Mouse (Mus musculus): ENCODE measurements at regions not wholly inside any gene's neighbourhood (a gene's known extent, or its start where the extent isn't known, plus 50 kb on each side); places are given as distances from the start of the nearest gene placed in this dataset.
A peak's percentile ranks its signal among the peaks of the same experiment; 100 is the strongest.

- DNase-seq (ENCODE audit: extremely low read depth, low read depth, low spot score): no peak
- WGBS: 55% methylated on average over 4 of the region's 4 CpGs
- Histone ChIP-seq H3K4me1 (ENCODE audit: control insufficient read depth, insufficient read depth, low read length) (no peaks in the 10 kb centered on the region), H3K4me3 (ENCODE audit: insufficient read depth, low read depth, low read length) (no peak overlapping the region), H3K9ac (ENCODE audit: low read depth, low read length) (no peak overlapping the region), H3K27ac (replicated peaks; ENCODE audit: insufficient read depth, low read depth, low read length) (no peak overlapping the region), H3K79me2 (ENCODE audit: control insufficient read depth, insufficient read depth, low read length) (no peaks in the 10 kb centered on the region), H3K27me3 (ENCODE audit: control insufficient read depth, insufficient read depth, low read length) (no peaks in the 10 kb centered on the region), H3K36me3 (ENCODE audit: control insufficient read depth, insufficient read depth, low read length) (no peaks in the 10 kb centered on the region)
- TF ChIP-seq POLR2A (IDR thresholded peaks at IDR 0.05; ENCODE audit: extremely low read depth, insufficient read depth, low read length) (no peak), CTCF (IDR thresholded peaks at IDR 0.05; ENCODE audit: low read depth, low read length) (no peak)
These were observed 62.9 kb upstream of the Bet1 start for GRCm38 (mm10) chr6:4149663-4150062.

DNA sequence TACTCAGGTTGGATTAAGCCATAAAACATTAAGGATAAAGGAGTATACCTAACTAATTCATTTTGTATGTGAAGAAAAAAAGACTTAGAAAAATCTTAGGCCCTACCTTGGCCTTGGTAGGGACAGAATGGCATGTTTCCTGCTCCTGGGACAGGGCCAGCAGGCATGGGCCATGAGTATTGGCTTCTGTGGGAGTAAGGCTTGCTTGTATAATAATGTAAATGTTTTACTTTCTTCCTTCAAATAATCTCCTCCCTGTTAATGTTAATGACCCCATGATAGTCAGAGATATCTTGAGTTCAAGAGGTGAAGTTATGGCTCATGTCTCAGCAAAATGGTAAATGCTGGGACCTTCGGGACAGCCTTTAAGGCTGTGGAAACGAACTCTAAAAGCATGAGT, 71.5 kb upstream of the Bet1 start:
- WGBS: 77% methylated on average over 2 of the region's 2 CpGs

GRCm38 (mm10) chr6:4163733-4164132, 77.0 kb upstream of the Bet1 start:
- Histone ChIP-seq H3K27me3 (ENCODE audit: control insufficient read depth, insufficient read depth, low read length) (no peaks in the 10 kb centered on the region), H3K4me1 (ENCODE audit: control insufficient read depth, insufficient read depth, low read length) (no peaks in the 10 kb centered on the region), H3K79me2 (ENCODE audit: control insufficient read depth, insufficient read depth, low read length) (no peaks in the 10 kb centered on the region), H3K36me3 (ENCODE audit: control insufficient read depth, insufficient read depth, low read length) (no peaks in the 10 kb centered on the region), H3K4me3 (ENCODE audit: insufficient read depth, low read depth, low read length) (no peak overlapping the region), H3K9ac (ENCODE audit: low read depth, low read length) (no peak overlapping the region), H3K27ac (replicated peaks; ENCODE audit: insufficient read depth, low read depth, low read length) (no peak overlapping the region)
- WGBS: 54% methylated on average over 1 of the region's 1 CpGs
- no peak for DNase-seq (ENCODE audit: extremely low read depth, low read depth, low spot score)
- no peak for TF ChIP-seq POLR2A (IDR thresholded peaks at IDR 0.05; ENCODE audit: extremely low read depth, insufficient read depth, low read length)

More for the DNA sequence above, 71.5 kb upstream of the Bet1 start:
- TF ChIP-seq CTCF (IDR thresholded peaks at IDR 0.05; ENCODE audit: low read depth, low read length) (no peak), POLR2A (IDR thresholded peaks at IDR 0.05; ENCODE audit: extremely low read depth, insufficient read depth, low read length) (no peak)
- no peaks in the 10 kb centered on the region for H3K4me1 ChIP-seq (ENCODE audit: control insufficient read depth, insufficient read depth, low read length)
- H3K36me3 ChIP-seq (ENCODE audit: control insufficient read depth, insufficient read depth, low read length): no peaks in the 10 kb centered on the region
- no peak overlapping the region for H3K27ac ChIP-seq (replicated peaks; ENCODE audit: insufficient read depth, low read depth, low read length)
- no peak overlapping the region for H3K9ac ChIP-seq (ENCODE audit: low read depth, low read length)
- no peak overlapping the region for H3K4me3 ChIP-seq (ENCODE audit: insufficient read depth, low read depth, low read length)
- no peaks in the 10 kb centered on the region for H3K79me2 ChIP-seq (ENCODE audit: control insufficient read depth, insufficient read depth, low read length)
- no peaks in the 10 kb centered on the region; the same call in 1 of the 2 replicates for H3K27me3 ChIP-seq (ENCODE audit: control insufficient read depth, insufficient read depth, low read length)
- DNase-seq (ENCODE audit: extremely low read depth, low read depth, low spot score): no peak

GRCm38 (mm10) chr6:4167112-4167511, 80.3 kb upstream of the Bet1 start:
- Histone ChIP-seq H3K4me1 (ENCODE audit: control insufficient read depth, insufficient read depth, low read length) (no peaks in the 10 kb centered on the region), H3K4me3 (ENCODE audit: insufficient read depth, low read depth, low read length) (no peak overlapping the region), H3K79me2 (ENCODE audit: control insufficient read depth, insufficient read depth, low read length) (no peaks in the 10 kb centered on the region), H3K9ac (ENCODE audit: low read depth, low read length) (no peak overlapping the region), H3K27ac (replicated peaks; ENCODE audit: insufficient read depth, low read depth, low read length) (no peak overlapping the region), H3K27me3 (ENCODE audit: control insufficient read depth, insufficient read depth, low read length) (no peaks in the 10 kb centered on the region), H3K36me3 (ENCODE audit: control insufficient read depth, insufficient read depth, low read length) (no peaks in the 10 kb centered on the region)
- no peak for TF ChIP-seq POLR2A (IDR thresholded peaks at IDR 0.05; ENCODE audit: extremely low read depth, insufficient read depth, low read length)
- TF ChIP-seq CTCF (IDR thresholded peaks at IDR 0.05; ENCODE audit: low read depth, low read length): no peak
- DNase-seq (ENCODE audit: extremely low read depth, low read depth, low spot score): peak; percentile 24
- 60% methylated on average over 4 of the region's 4 CpGs for WGBS

- no peaks in the 10 kb centered on the region for H3K4me1 ChIP-seq (ENCODE audit: control insufficient read depth, insufficient read depth, low read length)
- no peak overlapping the region for H3K27ac ChIP-seq (replicated peaks; ENCODE audit: insufficient read depth, low read depth, low read length)
- DNase-seq (ENCODE audit: extremely low read depth, low read depth, low spot score): no peak
- H3K79me2 ChIP-seq (ENCODE audit: control insufficient read depth, insufficient read depth, low read length): no peaks in the 10 kb centered on the region
- no peak overlapping the region for H3K4me3 ChIP-seq (ENCODE audit: insufficient read depth, low read depth, low read length)
- no peak for TF ChIP-seq CTCF (IDR thresholded peaks at IDR 0.05; ENCODE audit: low read depth, low read length)
- no peak for TF ChIP-seq POLR2A (IDR thresholded peaks at IDR 0.05; ENCODE audit: extremely low read depth, insufficient read depth, low read length)
- H3K36me3 ChIP-seq (ENCODE audit: control insufficient read depth, insufficient read depth, low read length): no peaks in the 10 kb centered on the region
- H3K27me3 ChIP-seq (ENCODE audit: control insufficient read depth, insufficient read depth, low read length): no peaks in the 10 kb centered on the region
- no peak overlapping the region for H3K9ac ChIP-seq (ENCODE audit: low read depth, low read length)
These were observed 81.0 kb upstream of the Bet1 start for GRCm38 (mm10) chr6:4167757-4168156.

- Histone ChIP-seq H3K36me3 (ENCODE audit: control insufficient read depth, insufficient read depth, low read length) (no peaks in the 10 kb centered on the region), H3K4me1 (ENCODE audit: control insufficient read depth, insufficient read depth, low read length) (no peaks in the 10 kb centered on the region), H3K27me3 (ENCODE audit: control insufficient read depth, insufficient read depth, low read length) (no peaks in the 10 kb centered on the region), H3K4me3 (ENCODE audit: insufficient read depth, low read depth, low read length) (no peak overlapping the region), H3K9ac (ENCODE audit: low read depth, low read length) (no peak overlapping the region), H3K27ac (replicated peaks; ENCODE audit: insufficient read depth, low read depth, low read length) (no peak overlapping the region), H3K79me2 (ENCODE audit: control insufficient read depth, insufficient read depth, low read length) (no peaks in the 10 kb centered on the region)
- no peak for DNase-seq (ENCODE audit: extremely low read depth, low read depth, low spot score)
- TF ChIP-seq CTCF (IDR thresholded peaks at IDR 0.05; ENCODE audit: low read depth, low read length) (no peak), POLR2A (IDR thresholded peaks at IDR 0.05; ENCODE audit: extremely low read depth, insufficient read depth, low read length) (no peak)
- WGBS: 60% methylated on average over 4 of the region's 4 CpGs
These were observed 84.8 kb upstream of the Bet1 start for GRCm38 (mm10) chr6:4171561-4171960.

All from liver, adult 2 months (tissue).